Mouse (Mus musculus) cerebellum, postnatal 36 days (tissue): ENCODE measurements at regions not wholly inside any gene's neighbourhood (a gene's known extent, or its start where the extent isn't known, plus 50 kb on each side); places are given as distances from the start of the nearest gene placed in this dataset.
A peak's percentile ranks its signal among the peaks of the same experiment; 100 is the strongest.
"Not testable (repeated sequence)": the region's sequence is repeated elsewhere in the genome, so short reads cannot be mapped to it uniquely, and the experiment has no call there.

Experiments used
- DNase-seq, 2 experiments: peaks; one replicate each; pipeline ENCODE4 v3.0.0; 2021 to 2022; ENCODE audit warnings: mixed read lengths in 2 of 2

DNA sequence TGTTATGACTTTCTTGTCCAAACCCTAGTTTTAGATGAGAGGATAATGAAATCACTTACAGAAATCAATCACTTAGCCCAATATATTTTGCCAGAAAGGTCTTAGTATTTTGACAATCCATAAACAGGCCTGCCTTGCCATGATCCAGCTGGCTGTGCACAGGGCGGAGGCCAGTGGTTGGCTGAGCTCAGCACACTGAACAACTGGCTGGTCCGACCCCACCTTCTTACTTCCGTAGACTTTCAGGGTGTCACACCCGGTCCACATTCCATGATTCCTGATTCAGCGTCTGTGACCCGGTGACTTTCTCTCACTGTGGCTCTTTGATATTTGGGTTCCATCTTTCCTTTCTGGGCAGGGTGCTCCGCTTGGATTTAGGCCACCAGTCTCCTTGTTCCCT is 133.8 kb downstream of the Phlda1 start:
- no peak for DNase-seq

DNA sequence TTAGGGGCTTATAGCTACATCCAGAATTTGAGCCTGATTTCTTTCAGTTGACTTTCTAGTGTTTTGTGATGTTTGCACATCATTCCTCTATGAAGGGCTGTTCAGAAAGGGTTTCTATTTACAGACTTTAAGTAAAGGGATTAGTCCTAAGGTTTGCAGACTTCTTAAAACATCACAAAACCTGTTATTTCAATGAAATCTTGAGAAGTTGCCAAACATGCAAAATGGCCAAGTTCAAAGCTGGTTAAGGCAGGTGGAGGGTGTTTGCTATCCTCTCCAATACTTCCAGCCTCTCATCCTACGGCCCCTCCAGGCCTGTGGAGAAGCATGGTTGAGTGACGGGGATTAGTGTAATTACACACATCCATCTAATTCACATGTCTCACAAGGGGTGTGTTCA is 136.6 kb downstream of the Phlda1 start:
- no peak for DNase-seq

DNA sequence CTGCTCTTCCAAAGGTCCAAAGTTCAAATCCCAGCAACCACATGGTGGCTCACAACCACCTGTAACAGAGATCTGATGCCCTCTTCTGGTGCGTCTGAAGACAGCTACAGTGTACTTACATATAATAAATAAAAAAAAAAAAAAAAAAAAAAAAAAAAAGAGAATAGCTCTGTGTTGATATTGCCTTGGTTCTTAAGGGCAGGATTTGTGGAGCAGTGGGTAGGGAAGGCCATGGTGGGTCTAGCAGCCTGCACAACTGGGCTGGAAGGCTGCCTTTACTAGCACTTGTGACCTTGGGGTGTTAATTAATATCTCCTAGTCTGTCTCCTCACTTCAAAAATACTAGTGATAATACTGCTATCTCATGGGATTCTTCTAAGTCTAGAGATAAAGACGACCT is 147.7 kb downstream of the Phlda1 start:
- DNase-seq = not testable (repeated sequence)

DNA sequence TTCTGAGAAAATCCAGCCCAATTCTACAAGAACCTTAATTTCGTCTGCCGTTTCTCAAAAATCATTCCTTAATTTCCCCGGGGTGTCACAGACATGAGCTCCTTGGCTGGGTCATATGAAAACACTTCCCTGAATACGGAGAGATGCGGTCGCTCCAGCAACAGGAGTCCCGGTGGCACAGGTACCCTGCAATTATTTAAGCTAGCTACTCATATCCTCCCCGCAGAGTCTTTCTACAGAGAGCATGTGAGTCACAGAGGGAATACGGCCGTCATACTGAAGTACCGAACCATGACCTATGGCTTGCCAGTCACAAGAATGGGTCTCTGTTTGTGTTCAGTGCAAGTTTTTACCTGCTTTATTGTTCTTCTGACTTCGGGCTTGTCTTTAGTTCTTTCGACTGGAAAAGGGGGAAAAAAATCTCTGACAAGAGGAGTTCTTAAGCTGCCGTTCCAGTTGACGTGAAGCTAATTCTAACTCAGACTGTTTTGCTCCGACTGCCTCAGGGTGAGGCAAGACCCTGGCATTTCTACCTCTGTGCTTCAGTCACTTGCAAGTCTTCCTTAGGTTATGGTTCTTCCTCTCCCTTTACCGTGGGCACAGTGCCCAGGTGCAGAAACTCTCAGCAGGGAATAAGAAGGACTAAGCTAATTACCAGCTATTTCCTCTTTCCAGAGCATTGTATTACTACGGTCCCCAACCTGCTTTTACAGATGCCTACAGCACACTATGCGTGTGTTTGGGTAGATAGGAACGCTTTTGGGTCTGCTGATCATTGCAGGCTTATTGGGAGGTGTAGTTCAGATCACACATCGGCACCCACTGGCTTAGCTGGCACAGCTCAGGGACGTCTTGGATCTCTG is 148.5 kb downstream of the Phlda1 start:
- peak; percentile 12 to 13 for DNase-seq

DNA sequence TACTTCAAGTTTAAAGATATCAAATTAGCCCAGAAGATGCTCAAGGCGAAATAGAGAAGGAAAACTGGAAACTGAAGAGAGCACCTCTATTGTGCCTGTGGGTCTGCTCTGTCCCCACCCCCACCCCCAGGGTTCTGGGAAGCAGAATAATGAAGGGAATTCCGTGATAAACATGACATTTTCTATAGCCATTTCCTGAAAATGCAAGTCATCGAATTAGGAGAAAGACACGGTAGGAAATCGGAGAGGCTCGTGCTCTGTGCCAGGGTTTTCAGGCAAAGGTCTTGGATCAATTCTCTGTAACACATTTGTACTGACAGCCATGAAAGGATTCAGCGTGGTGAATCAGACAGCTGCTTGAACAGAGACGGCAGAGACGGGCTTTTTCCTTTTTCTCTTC is 152.7 kb downstream of the Phlda1 start:
- no peak for DNase-seq

DNA sequence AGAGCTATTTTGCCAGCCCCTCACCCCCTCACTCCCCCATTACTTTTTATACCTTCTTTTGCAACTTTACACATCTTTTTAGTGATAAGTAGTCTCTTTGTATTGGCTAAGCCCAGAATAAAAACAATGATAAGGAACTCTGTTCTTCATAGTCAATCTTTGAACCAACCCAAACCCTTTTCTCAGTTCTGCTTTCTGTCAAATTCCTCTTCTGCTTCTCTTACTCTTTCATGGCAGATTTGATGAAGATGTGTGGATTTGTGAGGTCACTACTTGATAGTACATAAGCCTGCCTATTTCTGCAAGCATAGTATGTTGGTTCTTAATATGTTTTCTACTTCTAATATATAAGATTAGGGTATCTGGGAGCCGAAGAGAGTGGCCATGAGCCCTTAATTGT is 156.6 kb downstream of the Phlda1 start:
- DNase-seq = no peak

DNA sequence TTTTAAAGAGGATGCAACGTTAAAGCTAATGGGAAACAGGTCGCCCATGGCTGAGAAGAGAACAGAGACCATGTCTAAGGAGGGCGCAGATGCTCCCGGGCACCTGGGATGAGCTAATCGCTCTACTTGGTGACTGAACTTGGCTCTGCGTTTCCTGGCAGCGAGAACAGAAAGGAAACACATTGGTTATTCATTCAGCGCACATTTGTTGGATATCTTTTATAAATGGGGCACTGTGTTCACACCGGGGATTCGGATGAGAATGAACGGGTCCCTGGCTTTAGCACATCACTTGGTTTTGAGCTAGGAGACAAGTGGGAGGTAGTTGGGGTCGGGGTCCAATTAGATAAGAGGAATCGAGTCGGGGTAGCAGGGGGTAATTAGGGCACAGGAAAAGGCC is 159.7 kb downstream of the Phlda1 start:
- DNase-seq = peak; percentile 16 to 17

DNA sequence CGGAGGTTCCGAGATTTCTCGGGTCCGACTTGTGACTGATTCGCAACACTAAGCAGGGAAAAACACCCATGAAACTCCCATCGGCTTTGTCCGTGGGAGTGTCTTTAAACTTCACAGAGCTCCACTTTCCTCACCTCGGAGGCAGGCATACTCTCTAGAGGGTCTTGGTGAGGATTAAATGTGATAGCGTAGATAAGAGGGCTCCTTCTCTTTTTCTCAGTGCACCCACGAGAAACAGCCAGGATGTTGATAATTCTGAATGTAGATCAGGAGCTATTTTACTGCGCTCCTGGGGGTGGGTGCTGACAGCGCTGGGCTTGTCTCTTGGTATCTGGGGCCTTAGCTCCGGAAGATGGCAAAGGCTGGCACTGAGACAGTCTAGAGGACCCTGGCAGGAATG is 160.9 kb downstream of the Phlda1 start:
- no peak for DNase-seq

DNA sequence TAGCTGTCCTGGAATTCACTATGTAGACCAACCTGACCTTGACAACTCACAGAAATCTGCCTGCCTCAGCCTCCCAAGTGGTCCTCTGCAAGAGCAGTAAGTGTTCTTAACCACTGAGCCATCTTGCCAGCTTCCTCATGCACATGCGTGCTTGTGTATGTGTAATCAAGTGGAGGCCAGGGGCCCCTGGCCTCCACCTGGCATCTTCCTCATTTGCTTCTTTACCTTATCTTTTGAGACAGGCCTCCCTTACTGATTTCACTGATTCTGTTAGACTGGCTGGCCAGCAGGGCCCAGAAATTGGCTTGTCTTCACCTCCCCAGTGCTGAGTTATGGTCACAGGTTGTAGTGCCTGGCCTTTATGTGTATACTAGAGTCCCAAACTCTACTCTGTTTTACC is 162.6 kb downstream of the Phlda1 start:
- DNase-seq = no peak

DNA sequence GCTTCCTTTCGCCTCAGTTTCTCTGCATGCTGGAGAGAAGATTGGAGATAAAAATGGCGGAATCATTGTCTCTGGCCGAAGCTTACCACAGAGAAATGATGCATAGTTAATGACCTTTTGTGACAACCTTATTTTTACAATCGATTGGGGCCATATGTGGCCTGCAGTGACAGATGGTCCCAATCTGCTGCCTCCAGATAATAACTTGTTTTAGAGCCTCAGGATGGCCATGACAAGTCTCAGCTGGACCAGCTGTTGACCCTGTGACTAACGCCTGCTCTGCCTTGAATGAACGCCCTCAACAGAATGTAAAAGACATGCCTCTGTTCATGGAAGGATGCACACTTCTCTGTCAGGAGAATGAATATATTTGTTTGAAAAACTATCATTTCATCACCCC is 163.6 kb downstream of the Phlda1 start:
- DNase-seq = no peak

DNA sequence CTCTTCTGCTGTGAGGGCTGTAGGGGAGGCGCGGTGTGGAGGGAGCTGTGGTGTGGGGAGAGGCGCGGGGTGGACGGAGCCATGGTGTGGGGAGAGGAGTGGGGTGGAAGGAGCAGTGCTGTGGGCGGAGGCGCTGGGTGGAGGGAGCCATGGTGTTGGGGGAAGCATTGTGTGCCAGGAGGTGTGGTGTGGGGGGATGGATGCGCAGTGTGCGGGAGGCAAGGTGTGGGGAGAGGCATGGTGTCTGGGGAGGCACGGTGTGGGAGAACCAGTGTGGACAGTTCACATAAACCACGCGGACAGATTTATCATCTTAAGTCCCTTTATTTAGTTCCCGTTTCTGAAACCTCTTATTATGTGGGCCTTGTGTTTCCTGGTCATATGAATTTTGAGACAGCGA is 164.6 kb downstream of the Phlda1 start:
- no peak for DNase-seq

DNA sequence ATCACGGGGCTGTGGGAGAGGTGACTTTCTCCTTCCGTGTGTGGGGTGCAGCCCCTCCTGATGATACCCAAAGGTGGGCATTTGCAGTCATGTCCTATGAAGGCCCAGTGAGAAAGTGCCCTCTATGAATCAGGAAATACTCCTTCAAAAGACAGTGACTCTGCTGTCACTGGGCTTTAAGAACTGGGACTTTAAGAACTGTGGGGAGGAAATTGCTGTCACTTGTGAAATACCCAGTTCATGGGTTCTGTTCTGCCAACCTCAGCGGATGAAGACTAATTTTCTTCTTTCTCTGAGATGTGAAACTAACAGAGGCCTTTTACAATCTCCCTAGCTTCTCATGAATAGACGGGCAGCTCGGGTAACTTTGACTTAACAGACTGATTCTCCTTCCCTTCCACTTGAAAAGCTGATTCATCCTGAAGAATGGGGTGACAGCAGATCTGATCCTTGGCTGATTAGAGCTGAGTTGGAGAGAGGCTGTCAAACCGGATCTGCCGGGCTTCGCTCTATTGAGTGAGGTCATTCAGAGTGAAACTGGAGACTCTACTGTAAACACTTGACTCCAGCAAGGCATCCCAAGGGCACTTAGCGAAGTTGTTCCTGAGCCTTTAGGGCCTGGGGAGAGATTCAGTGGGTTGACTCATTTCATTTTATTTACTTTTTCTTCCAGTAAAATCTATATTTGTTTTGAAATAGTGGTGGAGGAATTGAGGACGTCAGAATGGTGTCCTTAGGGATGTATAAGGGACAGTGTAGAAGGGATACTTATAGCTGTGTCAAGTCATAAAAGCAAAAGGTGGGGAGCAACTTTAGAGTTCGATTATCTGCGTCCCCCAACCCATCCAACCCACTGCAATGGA is 166.6 kb downstream of the Phlda1 start:
- no peak for DNase-seq

DNA sequence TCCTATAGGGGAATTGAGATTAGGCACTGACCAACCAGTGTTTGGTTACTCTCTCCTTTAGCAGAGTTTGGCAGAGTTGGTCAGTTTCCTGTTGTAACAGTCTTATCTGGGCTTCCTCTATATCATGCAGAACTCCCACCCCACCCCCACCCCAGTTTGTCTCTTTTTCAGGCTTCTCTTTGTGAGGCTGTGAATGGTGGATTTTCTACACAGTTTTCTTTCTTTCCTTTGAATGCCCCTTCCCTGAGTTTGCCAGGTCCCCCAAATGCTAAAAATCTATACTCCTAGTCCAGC is 167.2 kb downstream of the Phlda1 start:
- DNase-seq = no peak

DNA sequence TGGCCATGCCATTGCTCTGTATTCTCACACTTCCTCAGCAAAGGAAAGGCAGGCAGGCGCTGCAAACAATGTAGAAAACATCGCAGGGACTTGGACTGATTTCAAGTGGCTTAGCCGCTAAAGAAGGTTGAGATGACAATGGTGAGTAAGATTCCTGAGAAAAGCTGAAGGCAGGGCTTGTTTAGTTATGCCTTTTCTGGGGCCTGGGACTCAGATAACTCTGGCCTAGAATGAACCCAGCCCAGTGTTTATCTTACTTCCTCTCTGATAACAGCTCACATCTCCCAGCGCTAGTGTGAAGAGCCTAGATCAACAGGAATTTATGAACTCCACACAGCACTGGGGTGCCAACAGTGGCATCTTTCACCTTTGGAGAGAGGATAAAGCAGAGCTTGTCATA is 170.2 kb downstream of the Phlda1 start:
- no peak for DNase-seq

DNA sequence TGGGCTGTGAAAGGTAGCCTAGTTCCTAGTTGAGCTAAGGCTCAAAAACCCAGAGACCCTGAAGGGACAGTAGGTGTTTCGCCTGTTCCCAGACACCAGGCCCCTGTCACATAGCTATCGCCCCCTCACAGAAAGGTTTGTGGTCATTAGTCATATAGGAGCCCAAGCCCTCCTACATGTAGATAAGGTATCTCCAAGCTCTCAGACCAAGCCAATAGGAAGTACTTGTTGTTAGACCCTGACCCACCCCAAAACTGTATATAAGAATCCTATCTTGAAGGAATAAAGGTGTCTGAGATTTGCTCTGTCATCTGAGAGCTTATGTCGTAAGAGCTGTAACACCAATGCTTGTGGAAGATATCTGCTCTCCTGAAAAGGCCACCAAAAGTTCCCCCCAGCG is 174.8 kb downstream of the Phlda1 start:
- DNase-seq = no peak

DNA sequence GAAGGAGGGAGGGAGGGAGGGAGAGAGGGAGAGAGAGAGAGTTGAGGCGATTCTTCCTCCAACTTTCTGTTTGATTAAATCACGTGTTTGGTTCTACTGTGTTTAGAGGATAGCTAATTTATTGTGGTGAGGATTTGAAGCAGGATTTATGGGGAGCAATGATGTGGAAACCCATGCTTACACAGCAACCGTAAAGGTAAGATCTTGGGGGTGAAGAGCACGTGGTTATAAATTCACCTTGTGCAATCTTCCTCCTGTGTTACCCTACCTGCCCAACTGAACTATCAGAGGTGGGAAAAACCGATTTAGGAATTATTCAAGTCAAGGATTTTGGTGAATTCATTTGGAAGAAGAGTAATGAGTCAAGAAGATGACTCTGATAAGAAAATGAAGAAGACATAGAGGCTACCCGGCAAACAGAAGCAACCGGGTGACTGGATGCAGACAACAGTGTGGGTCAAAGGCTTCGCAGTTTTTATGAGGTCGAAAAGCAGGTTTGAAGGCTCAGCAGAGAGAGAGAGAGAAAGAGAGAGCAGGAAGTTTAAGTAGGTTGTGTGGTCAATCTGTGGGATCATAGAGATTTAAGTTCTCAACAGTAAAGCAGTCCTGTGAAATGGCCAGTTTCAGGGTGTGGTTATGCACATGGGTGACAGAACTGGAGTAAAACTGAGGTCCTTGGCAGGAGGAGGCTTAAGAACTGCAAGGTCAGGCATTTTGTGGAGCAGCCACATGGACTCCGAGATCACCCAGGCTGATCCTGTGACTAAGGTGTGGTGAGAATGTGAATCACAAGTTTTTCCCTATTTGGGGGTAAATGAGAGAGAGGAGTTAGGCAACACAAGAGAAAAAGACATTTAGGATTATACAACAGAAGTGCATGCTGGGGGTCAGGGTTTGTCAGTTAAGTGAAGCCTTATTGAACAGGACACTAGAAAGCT is 178.6 kb downstream of the Phlda1 start:
- no peak for DNase-seq

DNA sequence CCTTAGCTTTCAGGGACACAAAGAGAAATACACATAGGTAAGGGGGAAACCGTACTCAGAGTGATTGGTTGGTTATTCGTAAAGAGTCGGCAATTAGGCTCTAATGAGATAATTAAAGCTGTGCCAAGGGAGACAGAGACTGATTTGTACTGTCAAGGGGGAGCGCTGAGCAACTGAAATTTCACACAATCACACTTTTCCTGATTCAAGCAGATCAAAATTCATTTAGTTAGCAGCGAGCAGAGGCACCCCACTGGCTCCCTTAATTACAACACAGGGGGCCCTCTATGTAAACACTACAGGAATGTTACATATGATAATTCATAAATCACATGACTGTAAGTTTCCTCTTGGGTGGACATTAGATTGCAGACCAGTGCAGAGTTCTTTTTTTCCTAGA is 180.5 kb downstream of the Phlda1 start:
- DNase-seq = no peak

DNA sequence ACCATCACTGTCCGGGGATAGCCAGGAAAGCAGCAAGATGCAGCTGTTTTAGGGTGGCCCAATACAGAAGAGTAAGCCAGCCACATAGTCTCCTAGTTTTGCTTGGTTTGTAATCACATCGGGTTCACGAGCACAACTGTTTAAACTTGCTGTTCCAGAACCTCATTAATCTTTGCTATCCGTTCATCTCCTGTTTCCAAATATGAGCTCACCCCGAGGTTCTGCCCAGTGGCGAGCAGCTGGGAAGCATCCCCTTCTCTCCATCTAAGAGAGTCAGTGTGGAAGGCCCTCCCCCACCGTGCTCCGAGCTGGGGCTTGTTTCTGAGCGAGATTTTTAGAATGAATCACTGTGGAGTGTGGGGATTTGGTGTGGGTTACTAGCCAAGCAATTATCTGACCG is 183.5 kb downstream of the Phlda1 start:
- DNase-seq = no peak

DNA sequence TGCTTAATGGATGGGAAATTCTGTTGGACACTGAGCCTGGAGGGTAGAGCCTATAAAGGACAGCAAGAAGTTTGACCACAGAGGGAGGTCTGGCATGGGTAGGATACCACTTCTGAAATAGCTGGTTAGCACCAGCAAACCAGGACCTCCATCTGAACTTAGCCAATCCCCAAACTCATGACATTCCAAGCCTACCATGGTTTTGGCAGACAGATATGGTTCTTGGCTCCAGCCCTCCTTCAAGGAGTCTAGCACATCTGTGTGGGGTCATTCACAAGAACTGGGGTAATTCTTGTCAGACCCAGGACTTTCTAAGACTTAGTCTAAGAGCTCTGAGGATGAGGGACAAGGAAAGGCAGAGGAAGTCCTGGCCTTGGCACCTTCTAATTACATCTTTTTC is 187.7 kb downstream of the Phlda1 start:
- no peak for DNase-seq

DNA sequence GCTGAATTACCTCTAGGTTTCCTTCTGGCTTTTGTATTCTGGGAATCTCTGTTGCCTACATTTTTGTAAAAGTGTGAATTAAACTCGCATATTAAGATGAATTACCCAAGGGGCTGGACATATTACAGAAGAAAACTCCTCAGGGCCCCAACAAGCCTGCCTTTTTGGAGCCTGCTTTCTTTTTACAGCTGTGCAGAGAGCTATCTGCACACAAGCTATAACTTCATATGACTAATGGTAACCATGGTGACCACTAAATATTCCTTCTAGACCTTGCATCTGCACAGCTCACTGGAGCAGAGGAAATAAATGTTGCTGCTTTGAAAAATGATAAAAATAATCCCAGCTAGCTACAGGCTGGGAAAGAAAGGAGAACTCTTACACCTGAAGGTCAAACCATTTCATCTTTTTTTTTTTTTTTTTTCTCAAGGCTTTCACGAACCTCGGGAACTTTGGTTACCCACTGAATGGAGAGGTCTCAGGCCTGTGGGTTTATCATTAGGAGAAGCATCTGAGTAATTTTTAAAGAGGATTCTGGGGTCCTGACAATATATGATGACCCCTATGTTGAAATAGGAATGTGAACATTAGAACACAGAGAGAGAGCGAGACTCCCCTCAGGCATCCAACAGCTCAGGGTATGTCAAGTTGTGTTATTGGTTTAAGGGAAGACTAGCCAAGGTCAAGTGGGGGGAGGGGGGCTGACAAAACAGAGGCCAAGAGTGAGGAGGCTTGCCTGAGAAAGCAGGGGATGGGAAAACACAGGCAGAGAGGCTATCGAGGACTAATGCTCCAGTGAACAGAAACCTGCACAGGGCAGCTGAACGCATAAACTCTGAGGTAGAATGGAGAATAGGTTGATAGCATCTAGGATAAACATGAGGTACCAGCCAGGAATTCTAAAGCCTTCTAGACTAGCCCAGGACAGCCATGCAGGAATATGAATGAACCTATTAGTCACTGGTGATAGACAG is 188.4 kb downstream of the Phlda1 start:
- no peak for DNase-seq

DNA sequence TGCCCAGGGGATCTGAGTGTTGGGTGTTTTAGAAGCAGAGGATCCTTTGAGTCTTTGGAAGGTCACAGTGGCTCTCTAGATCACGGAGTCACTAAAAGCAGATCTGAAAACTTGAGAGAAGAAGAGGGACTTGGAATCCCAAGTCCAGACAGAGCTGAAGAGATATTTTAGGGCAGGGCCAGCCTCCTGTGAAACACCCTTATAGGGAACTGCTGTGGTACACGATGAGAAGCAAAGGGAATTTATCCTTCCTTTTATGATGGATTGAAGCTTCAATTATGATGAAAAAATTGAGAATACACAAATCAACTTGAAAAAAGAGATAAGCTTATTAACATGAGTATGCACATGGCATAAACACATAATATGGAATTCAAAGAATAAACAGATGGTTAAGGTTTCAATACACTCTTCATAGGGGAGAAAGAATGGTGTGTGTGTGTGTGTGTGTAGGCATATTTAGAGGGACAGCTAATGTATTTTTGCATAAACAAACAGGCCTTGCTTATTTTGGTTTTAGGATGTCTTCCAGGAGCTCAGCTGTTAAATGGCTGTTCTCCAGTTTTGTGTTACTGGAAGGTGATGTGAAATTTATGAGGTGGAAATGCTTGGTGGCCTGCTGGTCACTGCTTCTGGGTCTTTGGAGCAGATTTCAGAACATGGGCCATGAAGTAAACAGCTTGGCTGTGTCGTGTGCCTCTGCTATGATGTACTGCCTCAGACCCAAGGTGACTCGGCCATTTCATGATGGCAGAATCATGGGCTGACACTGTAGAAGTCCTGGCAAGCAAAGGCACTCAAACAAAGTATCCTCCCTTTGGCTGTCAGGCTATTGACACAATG is 190.1 kb downstream of the Phlda1 start:
- no peak for DNase-seq
